8 mouse cellular contexts compared by ENCODE assay signal in genomic region chrX:95969116-95969515, GRCm38 (mm10). TPM values are rescaled to one million over a fixed set of nuclear protein-coding genes. Genes with fewer than 3 reads are reported as not detected.
DNase-seq lines count a peak whose midpoint lies in the region; ATAC-seq and TF ChIP-seq lines count a peak whose summit lies in the region.

No protein-coding gene starts in this region.

- ATAC-seq in forebrain, embryonic 12.5 days (ENCODE audit: low FRiP score), result no peak; the same call in 1 of the 2 replicates
- ATAC-seq in liver, embryonic 12.5 days, result no peak; the same call in 1 of the 2 replicates

- H3K27ac ChIP-seq in CH12.LX (ENCODE audit: insufficient read depth, low read depth), result no peak overlapping the region
- peak overlapping the region; percentile 31; the same call in 1 of the 2 replicates for H3K27ac ChIP-seq in forebrain, embryonic 12.5 days
- 0 out of 2 replicates have a peak overlapping the region, but pooled peaks have one; percentile 80 for H3K27ac ChIP-seq in liver, embryonic 12.5 days

- no peak for TF ChIP-seq POLR2A in CH12.LX (IDR thresholded peaks at IDR 0.05; ENCODE audit: low read depth, low read length)

- H3K79me2 ChIP-seq in CH12.LX (replicated peaks; ENCODE audit: control insufficient read depth, extremely low read depth, insufficient read depth, poor library complexity, severe bottlenecking), result no peaks in the 10 kb centered on the region

- no peak for TF ChIP-seq RAD21 in CH12.LX (IDR thresholded peaks at IDR 0.05; ENCODE audit: low read depth, low read length)

- no peaks in the 10 kb centered on the region for H3K36me3 ChIP-seq in CH12.LX (replicated peaks in 1 of 2; ENCODE audit: control insufficient read depth in 1 of 2, insufficient read depth in 1 of 2, low read length in 1 of 2)
- H3K36me3 ChIP-seq in forebrain, embryonic 12.5 days (replicated peaks), result no peaks in the 10 kb centered on the region
- no peaks in the 10 kb centered on the region for H3K36me3 ChIP-seq in liver, embryonic 12.5 days

- H3K27me3 ChIP-seq in CH12.LX (replicated peaks), result no peaks in the 10 kb centered on the region
- no peaks in the 10 kb centered on the region; the same call in 1 of the 2 replicates for H3K27me3 ChIP-seq in forebrain, embryonic 12.5 days
- no peaks in the 10 kb centered on the region; the same call in 1 of the 2 replicates for H3K27me3 ChIP-seq in liver, embryonic 12.5 days (replicated peaks)

- WGBS in forebrain, embryonic 12.5 days, result 32% methylated on average over 6 of the region's 6 CpGs
- 42% methylated on average over 5 of the region's 6 CpGs for WGBS in liver, embryonic 12.5 days (ENCODE audit: insufficient replicate concordance)

- in situ Hi-C loops in CH12.LX (cut with MboI; ENCODE audit: low pct_ligation_motif_present, low pct_unique_long_range_greater_than_20kb, low sequenced_read_pairs), result no loop called here

- H3K4me2 ChIP-seq in CH12.LX (ENCODE audit: insufficient read depth, low read depth, poor library complexity, severe bottlenecking), result peak overlapping the region; percentile 63
- no peak overlapping the region for H3K4me2 ChIP-seq in forebrain, embryonic 12.5 days
- H3K4me2 ChIP-seq in liver, embryonic 12.5 days, result peak overlapping the region; percentile 84

- no peak overlapping the region for H3K4me3 ChIP-seq in CH12.LX (replicated peaks in 1 of 3; ENCODE audit: low read depth in 2 of 3, low read length in 2 of 3, poor library complexity in 1 of 3)
- H3K4me3 ChIP-seq in forebrain, embryonic 12.5 days (replicated peaks), result no peak overlapping the region
- no peak overlapping the region for H3K4me3 ChIP-seq in liver, embryonic 12.5 days

- TF ChIP-seq CTCF in CH12.LX (conservative IDR thresholded peaks at IDR 0.05 in 1 of 2, IDR thresholded peaks at IDR 0.05 in 1 of 2; ENCODE audit: low read depth in 2 of 2, low read length in 2 of 2), result no peak

- peaks cover 0 to 29% of the 10 kb centered on the region in 2 experiments; a peak in 2 of 4 replicates for H3K4me1 ChIP-seq in CH12.LX (ENCODE audit: control insufficient read depth in 1 of 2, insufficient read depth in 2 of 2)
- peaks cover 3% of the 10 kb centered on the region; the same call in 1 of the 2 replicates for H3K4me1 ChIP-seq in forebrain, embryonic 12.5 days
- H3K4me1 ChIP-seq in liver, embryonic 12.5 days, result peaks cover 16% of the 10 kb centered on the region

- TF ChIP-seq EP300 in CH12.LX (IDR thresholded peaks at IDR 0.05; ENCODE audit: low read length), result no peak

- dilution Hi-C loops in CH12.LX (cut with MboI; ENCODE audit: extremely low pct_ligation_motif_present, extremely low pct_unique_long_range_greater_than_20kb, low sequenced_read_pairs), result no loop called here

- H3K9me3 ChIP-seq in CH12.LX (replicated peaks; ENCODE audit: low read length), result no peaks in the 10 kb centered on the region
- H3K9me3 ChIP-seq in forebrain, embryonic 12.5 days, result no peaks in the 10 kb centered on the region
- no peaks in the 10 kb centered on the region for H3K9me3 ChIP-seq in liver, embryonic 12.5 days (replicated peaks)

- H3K9ac ChIP-seq in CH12.LX (ENCODE audit: insufficient read depth, low read depth), result peak overlapping the region; percentile 51; the same call in 1 of the 2 replicates
- H3K9ac ChIP-seq in forebrain, embryonic 12.5 days, result no peak overlapping the region
- H3K9ac ChIP-seq in liver, embryonic 12.5 days, result peak overlapping the region; percentile 27; the same call in 1 of the 2 replicates

- DNase-seq in embryo, embryonic 10.5 days (ENCODE audit: low spot score), result peak; percentile 8
- no peak for DNase-seq in embryo, embryonic 9.5 days (ENCODE audit: extremely low spot score)
- DNase-seq in CH12.LX (ENCODE audit: extremely low read depth), result no peak
- no peak for DNase-seq in gastrocnemius, postnatal 10 days
- no peak for DNase-seq in urinary bladder, adult 18-20 months (ENCODE audit: low spot score in 2 of 2)
- no peak for DNase-seq in adrenal gland, postnatal 36 days

TF ChIP-seq in CH12.LX, 34 proteins besides CTCF, POLR2A, EP300 and RAD21:
- no peak for TF ChIP-seq SIN3A (IDR thresholded peaks at IDR 0.05; ENCODE audit: low read length)
- TF ChIP-seq MEF2A (IDR thresholded peaks at IDR 0.05; ENCODE audit: borderline replicate concordance, low read depth, low read length), result no peak
- no peak for TF ChIP-seq IRF4 (IDR thresholded peaks at IDR 0.05; ENCODE audit: low read depth, low read length)
- TF ChIP-seq POLR2AphosphoS2 (IDR thresholded peaks at IDR 0.05; ENCODE audit: low read depth, low read length), result no peak
- TF ChIP-seq USF2 (conservative IDR thresholded peaks at IDR 0.05; ENCODE audit: low read depth, low read length), result no peak
- no peak for TF ChIP-seq GABPA (IDR thresholded peaks at IDR 0.05; ENCODE audit: insufficient replicate concordance, low read depth, low read length)
- TF ChIP-seq CHD1 (IDR thresholded peaks at IDR 0.05; ENCODE audit: low read depth, low read length), result no peak
- no peak for TF ChIP-seq JUND (conservative IDR thresholded peaks at IDR 0.05; ENCODE audit: low read depth, low read length)
- TF ChIP-seq CHD2 (IDR thresholded peaks at IDR 0.05; ENCODE audit: low read length), result no peak
- TF ChIP-seq KAT2A (IDR thresholded peaks at IDR 0.05; ENCODE audit: insufficient replicate concordance, low read length), result no peak
- no peak for TF ChIP-seq ETS1 (conservative IDR thresholded peaks at IDR 0.05; ENCODE audit: low read depth, low read length)
TF ChIP-seq in CH12.LX: peak in this region for 0.

RNA-seq across cellular contexts. Expression of gene Las1l, which starts 12.4 kb away (rescaled TPM):
- total RNA-seq in CH12.LX (2012; rRNA removed) (33.1 and 37.5 TPM in 2 replicates), CH12.LX (2014; rRNA removed) (31.9 and 33.5 TPM in 2 replicates)
- 108 and 119 TPM in 2 replicates for polyA plus RNA-seq in CH12.LX (2012; ENCODE audit: insufficient read length, low read depth)
- polyA plus RNA-seq in forebrain, embryonic 12.5 days (2016; fragmentation: Nextera tagmentation; extraction: Ambion mirVana), result 69.0 and 69.4 TPM in 2 replicates
- 52.8 and 52.9 TPM in 2 replicates for polyA plus RNA-seq in liver, embryonic 12.5 days (2016; fragmentation: Nextera tagmentation; extraction: Ambion mirVana)
- total RNA-seq in gastrocnemius, postnatal 10 days (2021), result 10 to 100 TPM; 28.3 to 29.8 TPM
- 10 to 100 TPM; 42.5 to 44.9 TPM for total RNA-seq in adrenal gland, postnatal 36 days (2021)
